Mouse (Mus musculus): ENCODE data around the gene Rxra.

The Rxra gene

DNA sequence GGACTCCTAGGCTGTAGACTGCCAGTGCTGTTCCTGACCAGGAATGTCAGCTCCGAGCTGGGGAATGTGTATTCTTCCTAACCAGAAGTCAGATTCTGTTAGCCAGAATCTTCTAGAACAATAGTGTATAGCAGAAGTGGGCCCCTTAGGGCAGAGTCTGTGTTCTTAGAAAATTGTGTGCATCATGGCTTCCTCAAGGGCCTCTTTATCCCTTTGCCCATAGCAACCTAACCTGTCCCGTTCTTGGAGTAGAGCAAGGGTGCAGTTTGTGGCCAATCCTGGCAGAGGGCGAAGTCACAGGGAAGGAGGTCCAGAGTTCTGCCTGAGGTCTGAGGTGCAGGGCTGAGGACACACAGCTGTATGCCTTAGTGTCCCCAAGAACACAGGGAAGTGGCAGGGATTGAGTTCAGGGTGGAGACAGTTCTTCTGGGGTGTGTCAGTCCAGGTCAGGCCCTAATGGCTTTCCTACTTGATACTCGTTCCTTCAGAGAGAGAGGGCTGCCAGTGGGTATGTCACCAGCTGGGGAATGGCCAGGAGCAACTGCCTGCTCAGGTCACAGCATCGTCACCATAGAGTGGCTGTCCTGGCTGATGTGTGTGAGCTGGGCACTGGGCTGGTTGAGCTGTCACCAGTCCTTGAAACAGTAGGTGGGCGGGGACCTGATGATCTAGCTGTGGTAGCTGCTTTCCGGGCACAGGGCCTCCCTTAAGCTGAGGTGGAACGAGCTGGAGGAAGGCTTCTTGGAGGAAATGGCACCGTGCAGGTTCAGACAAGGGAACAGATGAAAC lies 27.8 kb downstream of the Rxra start:
- no peak for DNase-seq

DNA sequence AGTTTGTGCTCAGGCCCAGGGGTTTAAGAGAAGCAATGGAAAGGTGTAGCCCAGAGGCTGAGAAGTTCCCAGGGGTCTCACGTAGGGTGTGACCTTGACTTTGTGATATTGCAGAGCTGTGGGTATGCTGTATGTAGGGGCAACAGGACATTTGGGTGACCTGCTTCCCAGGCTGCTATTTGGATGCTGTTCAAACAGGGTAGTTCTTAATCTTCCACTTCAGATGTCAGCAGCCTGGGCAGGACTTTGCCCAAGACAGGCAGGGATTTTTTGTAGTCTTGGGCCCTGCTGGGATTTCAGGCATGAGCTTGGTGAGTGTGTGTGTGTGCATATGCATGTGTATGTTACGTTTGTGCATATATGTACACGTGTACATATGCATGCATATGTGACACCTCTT lies 28.4 kb downstream of the Rxra start:
- no peak for DNase-seq

DNA sequence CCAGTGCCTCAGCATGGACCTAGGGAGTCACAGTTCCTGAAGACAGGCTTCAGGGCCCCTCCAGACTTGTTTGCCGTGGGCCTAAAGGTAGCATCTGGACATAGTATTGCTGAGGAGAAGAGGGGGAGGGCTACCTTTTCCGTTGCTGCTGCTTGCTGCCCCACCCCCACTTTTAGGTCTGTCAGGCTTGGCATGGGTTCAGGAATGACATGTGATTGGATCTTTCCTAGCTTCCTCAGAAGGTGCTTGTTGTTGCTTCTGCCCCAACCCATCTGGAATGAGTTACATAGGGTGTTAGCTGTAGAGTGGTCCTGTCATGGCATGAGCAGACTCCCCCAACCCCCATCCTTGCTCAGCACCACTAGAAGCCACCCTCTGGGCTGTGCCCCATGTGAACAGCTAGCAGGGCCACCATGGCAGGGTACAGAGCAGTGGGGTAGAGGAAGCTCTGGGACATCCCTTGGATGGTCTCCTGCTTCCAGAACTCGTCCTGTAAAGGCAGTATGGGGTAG lies 34.7 kb downstream of the Rxra start:
- DNase-seq: no peak

DNA sequence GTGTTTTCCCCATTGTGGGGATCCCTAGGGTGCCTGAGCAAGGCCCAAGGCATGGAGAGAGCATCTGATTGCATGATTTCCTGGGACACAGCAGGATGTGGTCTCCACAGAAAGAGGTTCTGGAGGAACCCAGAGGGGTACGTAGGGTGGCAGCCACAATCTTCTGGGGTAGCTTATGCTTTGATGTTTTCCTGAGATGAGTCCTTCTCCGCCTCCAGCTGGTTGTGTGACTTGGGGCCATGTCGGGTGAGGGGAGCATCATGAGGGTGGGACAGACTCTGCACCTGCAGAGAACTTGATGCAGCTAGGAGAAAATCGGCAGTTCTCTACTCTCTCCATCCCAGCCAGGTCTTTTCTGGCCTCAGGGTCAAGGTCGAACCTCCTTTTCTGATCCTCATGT lies 36.4 kb downstream of the Rxra start:
- DNase-seq: no peak

DNA sequence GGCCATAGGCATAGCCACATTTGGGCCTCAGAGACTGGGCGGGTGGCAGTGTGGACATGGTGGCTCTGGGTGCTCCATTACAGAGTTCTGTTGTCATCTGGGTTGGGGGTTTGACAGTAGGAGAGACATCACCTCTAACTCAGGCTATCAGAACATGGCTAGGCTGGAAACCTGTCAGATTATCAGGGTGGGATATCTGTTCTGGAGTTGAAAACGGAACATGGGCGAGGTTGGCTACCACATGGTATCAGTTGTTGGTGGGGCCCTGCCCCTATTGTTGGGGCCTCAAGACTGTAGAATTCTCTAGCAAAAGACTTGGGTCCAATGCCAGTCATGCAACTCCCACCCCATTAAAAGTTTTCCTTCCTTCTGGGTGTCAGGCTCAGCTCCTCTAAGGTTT lies 37.1 kb downstream of the Rxra start:
- no peak for DNase-seq

DNA sequence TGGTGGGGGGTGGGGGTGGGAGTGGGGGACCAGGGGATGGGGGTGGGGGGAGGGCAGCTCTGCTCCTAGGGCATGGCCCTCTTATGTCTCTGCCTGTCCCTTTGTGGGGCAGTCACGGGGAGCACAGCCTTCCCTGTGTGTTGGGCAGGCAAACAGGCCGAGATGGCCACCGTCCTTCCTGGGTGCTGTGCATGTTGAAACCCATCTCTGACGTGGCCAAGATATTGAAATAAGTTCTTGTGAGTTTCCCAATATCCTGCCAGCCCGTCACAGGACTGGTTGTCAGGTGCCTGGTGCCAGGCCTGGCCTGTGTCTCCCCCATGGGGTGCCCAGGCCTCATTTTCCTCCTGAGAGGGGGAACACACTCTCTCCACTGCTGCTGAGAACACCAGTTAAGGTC lies 37.9 kb downstream of the Rxra start:
- no peak for DNase-seq

DNA sequence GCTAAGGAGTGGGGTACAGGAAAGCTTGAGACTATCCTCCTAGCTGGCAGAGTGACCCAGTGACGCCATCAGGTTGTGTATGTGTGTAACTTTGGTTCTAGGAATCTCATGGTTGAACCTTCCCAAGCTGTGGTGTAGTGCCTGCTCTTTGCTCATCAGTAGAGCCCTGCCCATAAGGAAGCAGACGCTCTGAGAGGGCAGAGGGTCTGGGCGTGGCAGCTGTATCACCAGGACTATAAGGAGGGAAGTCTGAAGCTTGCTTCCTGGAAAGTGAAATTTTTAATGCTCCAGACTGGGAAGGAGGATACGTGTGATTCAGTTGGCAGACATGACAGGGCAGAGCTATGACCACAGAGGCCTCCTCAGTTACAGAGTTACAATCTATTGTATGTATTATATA lies 39.0 kb downstream of the Rxra start:
- no peak for DNase-seq

DNA sequence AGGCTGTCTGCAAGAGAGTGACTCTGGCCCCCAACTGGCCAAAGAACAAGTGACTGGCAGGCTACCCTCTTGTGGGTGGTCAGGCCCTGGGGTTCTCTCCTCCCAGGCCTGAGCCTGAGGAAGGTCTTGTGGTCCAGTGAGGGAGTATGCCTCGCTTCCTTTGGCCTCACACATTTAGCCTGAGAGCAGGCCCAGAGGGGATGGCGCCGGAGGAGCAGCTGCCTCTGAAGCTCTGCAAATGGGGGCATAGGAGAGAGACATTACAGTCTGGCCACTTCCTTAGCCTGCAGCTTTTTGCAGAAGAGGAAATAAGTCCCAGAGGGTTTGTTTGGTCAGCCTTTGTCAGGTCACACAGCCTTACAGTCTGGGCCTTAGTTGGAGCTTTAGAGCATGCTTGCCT lies 40.1 kb downstream of the Rxra start:
- no peak for DNase-seq

DNA sequence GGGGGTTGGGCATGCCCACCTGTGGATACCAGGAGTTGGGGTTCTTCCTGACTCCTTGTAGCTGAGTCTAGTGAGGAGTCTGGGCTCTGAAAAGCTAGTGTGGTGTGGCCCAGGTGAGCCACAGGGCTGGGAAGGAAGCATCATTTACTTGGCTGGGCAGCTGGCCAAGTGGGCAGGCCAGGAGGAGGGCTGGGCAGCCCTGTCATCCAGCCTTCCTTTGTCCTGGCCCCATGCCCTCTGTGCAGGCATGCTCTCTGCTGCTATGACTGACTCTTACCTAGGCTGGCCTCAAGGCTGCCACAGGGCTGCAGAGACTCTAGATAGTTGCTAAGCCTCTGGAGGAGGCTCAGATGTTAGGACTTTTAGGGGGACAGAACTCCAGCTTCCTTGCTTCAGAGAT lies 42.0 kb downstream of the Rxra start:
- DNase-seq: peak; percentile 27

DNA sequence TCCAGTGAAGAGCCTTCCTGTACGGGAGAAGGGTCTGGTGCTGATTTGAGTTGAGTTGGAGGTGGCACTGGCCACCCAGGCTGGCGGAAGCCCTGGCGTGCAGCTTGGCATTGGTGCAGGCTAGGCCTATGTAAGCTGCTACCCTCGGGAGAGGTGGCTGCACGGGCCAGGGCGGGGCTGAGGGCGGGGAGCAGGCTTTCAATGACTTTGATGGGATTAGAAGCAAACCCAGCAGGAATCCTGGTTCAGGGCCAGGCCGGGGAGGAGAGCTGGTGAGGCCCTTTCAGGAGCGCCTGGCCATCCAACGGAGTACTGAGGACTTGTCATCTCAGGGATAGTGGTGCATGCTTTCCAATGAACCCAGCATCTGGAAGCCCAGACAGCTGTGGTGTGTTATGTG lies 43.4 kb downstream of the Rxra start:
- DNase-seq: no peak

DNA sequence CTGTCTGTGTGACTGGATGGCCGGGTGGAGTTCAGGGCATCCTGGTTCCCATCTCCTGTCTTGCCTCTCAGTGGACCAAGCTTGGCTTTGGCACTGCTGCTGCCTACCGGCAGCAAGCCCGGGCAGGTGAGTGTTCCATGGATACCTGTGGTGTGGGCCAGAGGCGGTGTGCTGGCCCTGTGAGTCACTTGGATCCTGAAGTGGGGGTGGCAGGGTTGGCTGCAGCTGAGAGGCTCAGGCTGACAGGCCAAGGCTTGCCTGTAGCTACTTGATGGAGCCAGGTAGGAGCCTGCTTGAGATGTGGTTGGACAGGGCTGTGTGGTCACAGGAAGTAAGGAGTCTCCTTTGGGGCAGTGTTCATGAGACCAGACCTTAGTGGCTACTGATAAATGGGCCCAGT lies 45.4 kb downstream of the Rxra start:
- no peak for DNase-seq

DNA sequence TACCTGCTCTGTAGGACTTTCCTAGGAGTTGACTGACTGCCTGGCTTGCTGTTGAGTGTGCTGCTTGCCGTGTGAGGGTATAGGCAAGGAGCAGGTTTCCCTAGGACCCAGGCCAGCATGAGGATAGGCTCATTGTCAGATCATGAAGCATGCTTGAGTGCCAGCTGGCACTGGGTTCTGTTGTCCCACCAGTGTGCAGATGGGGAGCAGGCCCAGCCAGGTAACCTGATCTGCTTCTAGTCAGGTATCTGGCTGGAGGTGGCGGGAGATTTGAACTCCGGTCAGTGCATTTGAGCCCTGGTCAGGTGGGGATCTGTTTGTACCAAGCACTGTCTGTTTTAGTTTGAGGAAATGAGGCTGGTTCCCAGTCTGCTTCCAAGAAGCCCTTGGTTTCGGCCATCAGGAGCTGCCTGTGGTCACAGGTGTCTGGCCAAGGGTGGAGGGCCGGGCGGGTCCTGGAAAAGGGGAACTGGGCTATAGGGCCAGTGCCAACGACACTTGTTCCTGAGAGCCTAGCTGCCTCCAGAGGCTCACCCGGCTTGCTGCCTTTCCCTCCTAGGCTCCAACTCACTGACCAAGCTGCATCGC lies 48.6 kb downstream of the Rxra start:
- no peak for DNase-seq

DNA sequence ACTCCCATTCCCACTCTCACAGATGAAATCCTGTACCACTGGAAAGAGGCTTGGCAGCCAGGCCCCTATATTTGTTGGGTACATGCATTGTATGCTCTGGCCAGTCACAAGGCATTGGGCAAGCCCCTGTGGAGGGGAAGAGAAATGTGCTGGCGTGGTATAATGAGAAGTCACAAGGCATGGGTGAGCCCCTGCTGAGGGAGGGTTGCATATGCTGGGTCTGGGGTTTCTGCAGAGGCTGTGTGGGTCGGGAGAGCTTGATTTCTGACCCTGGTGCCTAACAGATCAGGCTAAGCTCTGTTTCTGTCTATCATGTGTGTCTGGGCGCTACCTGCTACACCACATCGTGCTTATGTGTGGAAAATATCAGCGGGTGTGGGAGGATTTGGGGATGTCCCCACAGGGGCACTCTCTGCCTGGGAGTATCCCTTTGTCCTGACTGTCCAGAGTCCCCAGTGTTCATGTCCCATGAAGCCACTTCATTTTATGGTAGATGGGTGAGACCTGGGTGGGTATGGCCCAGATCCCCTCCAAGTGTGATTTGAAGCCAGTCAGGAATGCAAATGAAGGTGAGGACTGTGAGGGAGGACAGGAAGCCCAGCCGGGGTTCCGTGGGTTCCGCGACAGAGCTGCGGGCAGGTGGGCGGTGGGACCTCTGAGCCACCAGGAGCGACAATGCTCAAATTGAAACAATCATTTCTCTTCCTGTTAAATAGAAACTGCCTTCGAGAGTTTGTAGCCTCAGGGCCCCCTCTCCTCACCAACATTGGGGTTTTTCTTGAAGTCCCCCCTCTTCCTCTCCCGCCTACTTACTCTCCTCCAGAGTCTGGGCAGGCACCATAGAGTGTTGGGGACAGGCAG lies 52.0 kb downstream of the Rxra start:
- no peak for DNase-seq

DNA sequence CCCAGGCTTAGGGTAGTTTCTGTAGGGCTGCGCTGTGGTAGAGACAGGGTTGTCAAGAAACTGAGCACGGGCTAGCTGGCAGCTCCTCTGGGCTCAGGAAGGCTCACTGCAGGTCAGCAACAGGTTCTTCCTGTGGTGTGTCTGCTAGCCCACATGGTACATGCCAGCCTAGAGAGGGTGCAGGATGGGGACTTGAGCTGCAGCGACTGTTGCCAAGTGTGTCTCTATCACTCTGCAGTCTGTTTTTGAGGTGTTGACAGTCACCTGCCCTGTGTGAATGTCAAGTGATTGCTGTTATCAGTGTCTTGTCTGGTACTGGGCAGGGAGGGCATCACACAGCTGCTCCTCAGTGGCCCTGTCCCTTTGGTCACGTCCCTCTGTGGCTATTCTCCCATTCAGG lies 52.8 kb downstream of the Rxra start:
- no peak for DNase-seq

DNA sequence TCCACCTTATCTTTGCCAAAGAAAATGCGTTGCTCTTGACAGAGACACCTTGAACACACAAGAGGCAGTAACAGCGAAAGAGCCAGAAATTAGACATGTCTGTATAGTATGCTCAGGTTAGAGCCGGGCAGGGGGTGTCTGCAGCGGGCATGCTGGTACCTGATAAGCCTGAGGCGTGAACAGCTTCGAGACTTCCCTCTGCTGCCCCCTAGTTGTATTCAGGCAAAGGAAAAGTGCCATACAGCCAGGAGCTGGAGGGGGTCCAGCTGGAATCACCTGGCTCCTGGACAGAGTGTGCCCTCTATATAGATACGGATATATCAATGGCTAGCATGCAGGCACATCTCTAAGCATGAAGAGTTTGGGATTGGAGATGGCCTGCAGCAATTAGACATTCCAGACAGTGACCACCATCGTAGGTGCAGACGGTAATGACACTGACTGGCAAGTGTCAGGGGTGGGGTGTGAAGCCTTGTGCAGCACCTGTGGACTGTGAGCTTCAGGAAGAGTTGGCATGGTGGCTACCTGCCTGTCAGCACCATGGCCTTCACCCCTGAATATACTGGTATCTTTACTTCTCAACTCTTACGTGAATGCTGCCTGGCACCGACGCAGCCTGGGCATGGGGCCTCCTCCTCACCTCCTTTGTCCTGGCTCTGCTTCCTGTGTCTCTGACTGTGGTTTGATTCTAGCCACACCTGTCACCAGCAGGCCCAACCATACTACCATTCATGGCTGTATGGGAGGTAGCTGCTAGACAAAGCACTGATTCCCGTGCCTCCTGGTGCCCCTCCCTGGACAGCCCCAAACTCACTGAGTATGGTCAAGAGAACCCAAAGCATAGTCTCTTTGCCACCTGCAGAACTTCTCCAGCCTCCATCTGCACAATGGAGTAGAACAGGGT lies 54.0 kb downstream of the Rxra start:
- DNase-seq: peak; percentile 40

DNA sequence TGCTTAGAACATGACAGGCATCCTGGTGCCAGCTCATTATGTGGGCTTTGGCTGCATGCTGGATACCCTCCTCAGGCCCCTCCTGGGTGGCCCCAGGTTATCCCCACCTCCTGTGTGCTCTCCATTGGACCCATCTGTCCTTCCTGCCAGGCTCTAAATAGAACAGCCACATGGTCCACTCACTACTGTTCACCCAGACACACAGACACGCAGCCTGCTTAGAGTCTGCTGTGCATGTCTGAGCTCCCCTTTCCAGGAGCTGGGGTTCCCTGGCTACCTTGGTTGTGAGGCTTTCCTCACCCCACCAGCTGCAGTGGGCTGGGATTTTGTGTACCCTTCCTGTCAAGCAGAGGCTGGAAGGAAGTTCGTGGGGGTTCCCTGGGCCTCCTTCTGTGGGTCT lies 56.8 kb downstream of the Rxra start:
- no peak for DNase-seq

DNA sequence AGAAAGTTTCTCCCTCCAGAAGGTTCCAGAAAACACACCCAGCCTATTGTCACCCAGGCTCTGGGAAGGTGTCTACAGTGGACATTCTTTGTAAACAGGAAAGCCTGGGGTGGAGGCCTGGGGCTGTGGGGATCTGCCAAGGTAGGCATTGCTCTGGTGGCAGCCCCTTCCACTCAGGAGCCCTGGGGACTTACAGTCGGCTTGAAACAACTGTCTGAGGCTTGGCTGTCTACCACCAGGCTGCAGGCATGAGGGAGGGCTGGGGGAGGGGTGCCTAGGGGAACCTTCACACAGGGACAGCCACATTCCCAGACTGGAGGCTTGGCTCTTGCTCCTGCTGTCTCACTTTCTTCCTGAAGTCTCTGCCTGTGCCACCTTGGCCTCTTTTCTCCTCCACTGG lies 58.1 kb downstream of the Rxra start:
- DNase-seq: no peak

DNA sequence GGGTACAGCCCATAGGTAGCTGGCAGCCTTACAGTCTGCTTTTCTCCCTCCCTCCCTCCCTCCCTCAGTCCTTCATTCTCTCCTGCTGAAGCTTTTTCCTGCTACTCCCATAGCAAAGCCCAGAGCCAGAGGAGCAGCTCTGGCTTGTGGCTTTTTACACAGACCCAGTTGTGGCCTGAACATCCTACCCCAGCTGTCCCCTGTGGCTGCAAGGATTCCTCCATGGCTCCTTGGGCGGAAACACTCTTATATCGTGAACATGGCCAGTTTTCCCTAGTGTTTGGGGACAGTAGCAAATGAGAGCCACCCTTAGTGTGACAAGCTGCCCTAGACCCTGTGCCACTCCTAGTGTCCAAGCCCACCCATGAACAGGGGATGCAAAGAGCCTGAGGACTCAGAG lies 58.6 kb downstream of the Rxra start:
- no peak for DNase-seq

DNA sequence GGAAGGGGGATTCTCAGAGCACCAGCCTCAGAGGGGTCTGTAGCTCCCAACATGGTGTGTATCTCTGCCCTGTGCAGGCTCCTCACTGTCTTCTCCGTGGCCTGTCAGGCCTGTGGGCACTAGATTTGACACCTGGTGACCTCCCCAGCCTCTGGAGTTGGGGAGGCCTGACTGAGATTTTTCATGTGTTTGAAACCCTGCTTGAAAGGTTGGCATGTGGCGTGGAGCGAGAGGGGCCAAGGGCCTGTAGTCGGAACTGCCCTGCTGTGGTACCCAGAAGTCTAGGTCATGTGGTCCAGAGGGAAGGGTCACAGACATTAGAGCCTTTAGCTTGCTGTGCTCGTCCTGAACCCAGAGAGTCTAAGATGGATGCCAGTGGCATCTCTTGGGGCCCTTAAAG lies 60.6 kb downstream of the Rxra start:
- DNase-seq: no peak

DNA sequence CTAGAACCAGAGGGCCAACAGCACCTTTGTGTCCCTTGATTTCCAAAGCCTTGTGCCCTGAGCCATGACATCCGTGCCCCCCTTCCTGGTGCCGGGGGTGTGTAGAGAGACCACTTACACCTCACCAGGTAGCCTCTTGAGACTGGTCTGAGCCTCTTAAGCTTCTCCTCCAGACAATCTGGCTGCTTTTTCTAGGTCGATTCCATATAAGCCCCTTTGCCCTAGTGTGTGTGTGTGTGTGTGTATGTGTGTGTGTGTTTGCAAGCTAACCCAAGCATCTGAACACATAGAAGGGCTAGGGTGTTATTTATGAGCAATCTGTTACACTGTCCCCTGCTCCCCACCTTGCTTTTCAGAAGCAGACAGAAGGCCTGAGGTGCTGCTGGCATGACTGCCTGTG lies 62.2 kb downstream of the Rxra start:
- no peak for DNase-seq

DNA sequence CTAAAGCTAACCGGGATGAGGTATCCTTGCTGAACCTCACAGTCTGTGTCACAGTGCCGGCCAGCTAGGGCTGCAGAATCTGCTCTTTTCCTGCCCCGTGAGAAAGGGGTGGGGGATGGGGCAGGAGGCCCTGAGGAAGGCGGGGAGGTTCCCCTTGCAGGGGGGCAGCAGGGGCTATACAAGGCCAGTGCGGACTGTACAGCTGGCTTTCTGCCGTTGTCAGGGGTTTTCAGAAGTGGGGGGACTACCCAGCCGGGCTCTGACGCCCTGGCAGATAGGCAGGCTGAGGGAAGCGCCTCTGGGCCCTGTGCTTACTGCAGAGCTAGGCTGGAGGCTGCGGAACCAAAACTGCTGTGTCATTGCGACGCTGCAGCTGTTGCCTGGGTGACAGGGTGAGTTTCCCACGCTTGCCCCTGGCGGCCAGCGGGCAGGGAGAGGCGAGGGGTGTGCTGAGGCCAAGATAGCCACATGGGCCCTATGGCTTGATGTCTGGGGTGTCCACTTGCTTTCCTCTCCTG lies 63.9 kb downstream of the Rxra start:
- no peak for DNase-seq

DNA sequence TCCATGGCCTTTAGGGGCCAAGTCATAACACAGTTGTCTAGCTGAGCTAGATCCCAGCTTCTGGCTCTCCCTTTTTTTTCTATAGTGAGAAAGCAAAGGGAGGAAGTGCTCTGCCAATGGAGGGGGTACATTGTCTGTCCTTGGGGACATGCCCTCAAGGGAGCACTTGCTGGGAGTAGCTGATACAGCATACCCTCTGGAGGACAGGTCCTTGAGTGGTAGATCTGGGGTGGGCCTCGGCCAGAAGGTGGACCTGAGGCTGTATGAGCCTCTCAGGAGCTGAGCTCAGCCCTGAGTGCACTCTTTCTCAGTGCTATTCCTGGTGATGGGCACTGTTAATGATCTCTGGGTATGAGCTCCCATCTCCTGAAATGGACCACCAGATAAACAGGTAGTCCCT lies 66.9 kb downstream of the Rxra start:
- DNase-seq: no peak

Data from cerebellum, adult 8-10 months (tissue).